Mouse (Mus musculus): ENCODE results near the gene Isca1.

The Isca1 gene

DNA sequence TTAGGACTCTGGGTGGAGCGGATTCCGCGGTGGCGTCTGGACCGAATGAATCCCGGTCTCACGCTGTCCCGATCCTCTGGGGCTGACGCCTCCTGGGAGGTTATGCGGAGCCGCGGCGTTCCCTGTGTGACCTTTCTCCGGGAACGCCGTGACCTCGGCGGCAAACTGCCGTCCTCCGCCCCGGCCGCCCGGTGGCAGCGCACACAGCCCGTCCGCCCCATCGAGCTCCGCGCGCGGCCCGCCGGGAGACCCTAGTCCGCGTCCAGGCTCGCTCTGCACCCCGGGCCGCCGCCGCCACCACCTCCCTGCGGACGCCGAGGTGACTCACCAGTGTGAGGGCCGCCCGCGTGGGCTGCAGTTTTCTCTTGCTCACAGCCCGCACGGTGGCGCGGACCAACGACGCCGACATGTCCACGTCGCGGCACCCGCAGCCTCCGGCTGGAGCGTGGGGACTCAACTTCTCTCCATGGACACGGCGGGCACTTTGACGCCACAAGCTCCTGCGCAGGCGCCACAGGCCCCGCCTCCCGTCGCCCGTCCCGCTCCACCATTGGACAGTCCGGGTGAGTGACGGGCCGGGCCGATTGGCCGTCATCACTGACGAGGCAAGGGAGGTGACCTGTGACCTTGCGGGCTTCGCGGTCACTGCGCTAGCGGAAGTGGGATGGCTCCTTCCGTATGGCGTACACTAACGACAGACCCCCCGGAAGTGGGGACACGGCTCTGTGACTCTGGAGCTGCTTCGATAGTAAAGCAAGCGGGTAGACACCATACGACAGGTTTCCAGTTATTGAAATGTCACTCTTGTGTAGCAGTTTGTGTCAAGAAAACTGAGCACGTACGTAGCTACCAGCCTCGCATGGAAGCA lies at the start of gene Isca1:
Isca1 (minus strand) TSS at position 515 of the 868 bp plus-strand sequence.
- DNase-seq (ENCODE audit: low read depth), result peak; percentile 98

DNA sequence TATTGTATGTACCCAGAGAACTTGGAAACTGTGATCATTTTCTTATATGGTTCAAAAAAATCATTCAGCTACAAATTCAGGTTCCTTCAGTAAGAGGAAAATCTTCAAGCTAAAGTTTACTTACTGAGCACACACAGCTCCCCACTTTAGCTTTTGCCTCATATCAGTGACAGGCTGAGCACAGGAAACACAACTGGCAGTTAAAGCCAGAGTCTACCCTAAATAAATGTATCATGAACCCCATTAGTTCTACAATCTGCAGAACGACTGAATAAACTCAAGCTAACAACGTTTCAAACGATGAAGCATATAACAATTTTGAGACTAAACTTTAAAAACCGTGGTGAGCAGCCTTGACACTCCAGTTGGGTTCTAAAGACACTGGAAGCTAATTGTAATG lies 47.7 kb upstream of the Isca1 start:
- no peak for DNase-seq (ENCODE audit: low read depth)

DNA sequence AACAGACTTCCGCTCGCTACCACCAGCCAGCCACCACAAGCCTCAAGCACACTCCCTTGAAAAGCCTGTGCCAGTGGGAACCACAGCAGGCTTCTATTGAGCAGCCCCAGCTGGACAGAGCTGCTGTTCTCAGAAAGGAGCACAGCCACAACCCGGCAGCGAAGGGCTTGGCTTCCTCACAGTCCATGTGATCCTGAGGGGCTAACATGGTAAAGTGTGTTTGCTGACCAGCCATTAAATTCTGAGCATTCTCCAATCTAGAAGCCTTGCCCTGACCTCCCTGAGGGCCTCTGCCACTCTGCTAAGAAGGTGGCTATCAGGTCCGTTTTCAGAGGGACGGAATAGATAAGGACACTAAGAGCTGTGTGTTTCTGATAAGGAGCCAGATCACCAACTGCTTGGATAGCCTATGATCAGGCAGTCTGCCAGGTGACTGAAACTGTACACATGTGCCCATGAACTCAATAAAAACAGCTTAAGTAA lies 44.5 kb upstream of the Isca1 start:
- DNase-seq (ENCODE audit: low read depth), result peak; percentile 45

DNA sequence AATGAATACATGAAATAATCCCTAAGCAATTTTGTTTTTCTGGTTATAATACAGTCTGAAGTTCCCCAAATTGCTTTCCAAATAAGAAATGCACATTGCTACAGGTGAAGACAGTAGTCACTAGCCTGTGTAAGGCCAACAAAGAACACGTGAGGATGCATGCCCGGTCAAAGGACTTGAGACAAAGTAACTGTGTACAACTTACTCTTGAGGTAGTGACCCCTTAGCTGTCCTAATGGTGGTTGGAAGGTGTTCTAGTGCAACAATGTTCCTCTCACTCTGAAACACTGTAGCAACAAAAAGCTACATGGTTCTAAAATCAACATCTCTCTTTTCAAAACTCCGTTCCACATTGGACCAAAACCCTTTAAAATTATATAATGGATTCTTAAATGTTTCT lies 42.0 kb upstream of the Isca1 start:
- DNase-seq (ENCODE audit: low read depth), result no peak

DNA sequence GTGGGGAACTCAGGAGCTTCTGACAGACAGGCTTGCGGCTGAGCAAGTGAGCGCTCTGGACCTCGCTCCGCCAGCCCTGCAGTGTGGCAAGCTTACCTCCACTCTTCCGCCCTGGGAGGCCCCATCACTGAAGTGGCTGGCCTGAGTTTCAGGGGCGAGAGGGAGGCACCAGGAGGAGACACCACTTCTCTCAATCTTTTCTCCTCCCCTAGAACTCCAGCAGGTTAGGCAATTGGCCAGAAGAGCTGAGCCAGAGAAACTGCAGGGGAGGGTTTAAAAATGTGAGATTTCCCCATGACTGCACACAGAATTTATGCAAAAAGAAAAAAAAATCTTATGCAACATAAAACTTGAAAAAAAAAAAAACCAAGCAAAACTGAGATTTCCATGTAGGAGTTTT lies 31.4 kb upstream of the Isca1 start:
- DNase-seq (ENCODE audit: low read depth), result no peak

DNA sequence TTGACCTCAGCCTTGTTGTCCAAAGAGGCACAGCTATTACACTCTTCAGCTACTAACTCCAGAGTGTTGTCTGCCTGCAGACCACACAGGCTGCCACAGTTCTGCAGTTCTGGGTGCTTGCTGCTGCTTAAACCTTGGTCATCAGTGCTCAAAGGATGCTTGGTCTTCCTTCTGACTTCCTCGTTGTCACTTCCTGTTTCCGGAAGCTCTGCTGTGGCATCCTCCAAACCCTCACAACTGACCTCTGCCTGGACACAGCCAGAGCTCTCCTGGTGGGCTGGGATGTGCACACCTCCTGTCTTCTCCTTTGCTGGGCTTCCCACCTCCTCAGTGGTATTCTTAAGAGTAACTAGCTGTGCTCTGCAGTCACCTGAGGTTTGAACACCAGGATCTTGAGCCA lies 30.5 kb upstream of the Isca1 start:
- no peak for DNase-seq (ENCODE audit: low read depth)

DNA sequence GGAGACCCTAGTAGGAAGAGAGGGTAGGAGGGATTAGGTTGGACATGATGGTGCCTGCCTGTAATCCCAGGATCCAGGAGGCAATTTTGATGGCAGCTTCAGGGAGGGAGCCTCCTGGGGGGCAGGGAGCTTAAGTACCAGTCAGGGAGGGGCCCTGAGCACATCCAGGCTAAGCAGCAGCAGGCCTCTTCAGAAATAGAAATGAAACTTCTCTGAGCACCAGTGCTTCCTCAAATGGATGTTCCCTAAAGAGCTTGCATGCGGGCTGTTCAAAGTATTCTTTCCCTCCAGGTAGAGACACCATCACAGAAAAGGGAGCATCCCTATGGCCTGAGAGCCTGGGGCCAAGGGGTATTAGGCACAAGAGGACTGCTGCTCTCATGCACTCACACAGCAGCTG lies 28.7 kb upstream of the Isca1 start:
- DNase-seq (ENCODE audit: low read depth), result no peak

DNA sequence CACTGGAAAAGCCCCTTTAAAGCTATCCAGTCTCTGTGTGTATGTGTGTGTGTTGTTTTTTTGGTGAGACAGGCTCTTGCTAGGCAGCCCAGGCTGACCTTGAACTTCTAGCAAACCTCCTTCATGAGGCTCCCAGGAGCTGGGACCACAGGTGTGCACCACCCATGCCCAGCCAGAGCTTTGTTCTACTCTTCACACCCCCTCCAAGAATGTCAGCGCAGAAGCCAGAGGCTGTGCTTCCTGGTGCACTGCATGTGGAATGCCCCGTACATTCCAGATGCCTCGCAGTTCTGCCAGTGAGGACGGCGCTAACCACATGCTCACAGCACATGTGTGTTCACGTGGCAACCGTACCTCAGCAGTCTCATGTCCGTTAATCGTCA lies 26.8 kb upstream of the Isca1 start:
- DNase-seq (ENCODE audit: low read depth), result no peak

DNA sequence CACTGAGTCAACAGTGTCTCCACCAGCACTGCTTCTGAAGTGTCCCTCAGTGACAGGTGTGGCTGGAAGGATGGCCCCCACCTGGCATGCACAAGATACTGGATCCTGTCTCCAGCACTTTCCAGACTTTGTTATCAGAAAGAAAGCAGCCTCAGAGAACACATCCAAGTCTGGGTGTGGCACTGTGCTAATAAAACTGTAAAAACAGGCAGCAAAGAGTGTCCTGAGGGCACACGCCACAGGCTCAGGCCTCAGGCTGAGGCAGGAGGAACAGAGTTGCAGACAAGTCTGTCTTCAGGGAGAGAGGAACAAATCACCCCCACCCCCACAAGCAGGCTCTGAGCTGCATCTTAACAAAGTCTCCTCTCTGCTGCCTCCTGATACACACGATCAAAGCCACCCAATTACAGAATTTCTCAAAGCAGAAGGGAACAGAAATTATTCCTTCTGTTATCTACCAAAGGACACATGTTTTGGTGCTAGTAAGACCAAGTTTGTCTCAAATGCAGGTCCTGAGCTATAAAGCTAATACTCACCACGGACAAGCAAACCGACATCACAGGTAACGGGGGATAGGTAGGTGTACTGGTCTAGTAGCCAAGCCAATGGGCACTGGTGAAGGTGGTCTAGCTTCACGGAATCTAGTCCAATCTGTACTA lies 26.3 kb upstream of the Isca1 start:
- DNase-seq (ENCODE audit: low read depth), result no peak

DNA sequence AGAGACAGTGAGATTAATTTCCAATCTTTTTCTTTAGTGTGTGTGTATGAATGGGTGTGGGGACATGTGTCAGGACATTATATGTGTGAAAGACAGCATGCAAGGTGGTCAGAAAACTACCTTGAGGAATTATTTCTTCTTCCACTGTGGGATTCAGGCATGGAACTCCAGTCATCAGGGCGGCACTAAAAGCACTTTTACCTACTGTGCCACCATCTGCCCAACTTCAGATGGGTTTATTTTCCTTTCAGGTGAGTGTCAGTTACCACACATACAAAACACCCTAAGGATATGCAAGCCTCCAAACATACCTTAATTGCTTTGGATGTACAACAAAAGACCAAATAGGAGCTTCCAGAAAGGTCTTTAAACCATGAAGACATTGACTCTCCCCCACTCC lies 25.2 kb upstream of the Isca1 start:
- no peak for DNase-seq (ENCODE audit: low read depth)

DNA sequence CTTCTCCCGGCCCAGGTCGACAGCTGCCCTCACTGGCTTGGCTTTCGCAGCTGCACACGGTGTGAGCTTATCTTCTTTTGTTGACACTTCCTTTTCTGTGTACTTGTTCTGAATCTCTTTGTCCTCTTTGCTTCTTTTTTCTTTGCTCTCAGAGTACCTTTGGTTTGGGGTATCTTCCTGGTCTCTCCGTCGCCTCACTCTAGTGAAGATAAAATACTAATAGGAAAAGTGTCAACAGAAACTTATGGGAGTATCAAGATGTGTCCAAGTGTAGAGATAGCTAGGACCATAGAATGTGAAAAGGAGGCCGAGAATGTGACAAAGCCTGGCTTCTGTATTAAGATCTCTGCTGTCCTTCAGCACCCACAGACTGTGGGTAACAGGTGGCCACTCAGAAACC lies 12.5 kb upstream of the Isca1 start, which contains the start of gene Gm49354:
Gm49354 (minus strand) TSS at position 101 of the 400 bp plus-strand sequence.
- no peak for DNase-seq (ENCODE audit: low read depth)

DNA sequence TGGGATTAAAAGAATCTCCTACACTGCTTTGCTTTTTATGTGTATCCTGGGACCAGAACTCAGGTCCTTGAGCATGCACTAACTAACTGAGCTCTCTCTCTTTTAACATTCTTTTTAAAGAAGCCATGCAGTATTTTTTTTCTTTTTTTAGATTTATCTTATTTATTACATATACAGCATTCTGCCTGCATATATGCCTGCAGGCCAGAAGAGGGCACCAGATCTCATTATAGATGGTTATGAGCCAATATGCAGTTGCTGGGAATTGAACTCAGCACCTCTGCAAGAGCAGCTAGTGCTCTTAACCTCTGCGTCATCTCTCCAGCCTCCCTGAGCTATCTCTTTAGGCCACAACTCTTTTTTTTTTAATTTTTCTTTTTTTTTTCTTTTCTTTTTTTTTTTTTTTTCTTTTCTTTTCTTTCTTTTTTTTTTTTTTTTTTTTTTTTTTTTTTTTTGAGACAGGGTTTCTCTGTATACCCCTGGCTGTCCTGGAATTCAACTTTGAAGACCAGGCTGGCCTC lies 10.2 kb upstream of the Isca1 start:
- peak; percentile 28 for DNase-seq (ENCODE audit: low read depth)

DNA sequence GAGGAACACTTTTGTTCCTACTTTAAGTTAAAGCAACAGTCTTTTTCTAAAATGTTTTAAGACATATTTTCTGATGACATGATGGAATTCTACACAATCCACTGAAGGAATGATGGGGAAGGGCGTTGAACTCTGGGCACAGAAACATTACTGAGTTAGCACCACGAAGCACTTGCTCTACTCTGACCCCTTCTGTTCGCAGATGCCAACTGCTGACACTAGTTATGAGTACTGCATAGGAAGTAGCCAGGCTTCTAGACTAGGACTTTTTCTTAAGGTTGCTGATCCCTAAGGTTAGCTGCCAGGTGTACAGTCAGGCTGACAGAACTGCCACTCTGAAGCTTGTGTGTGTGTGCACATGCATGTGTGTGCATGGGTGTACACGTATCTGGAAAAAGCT lies 9.6 kb upstream of the Isca1 start:
- DNase-seq (ENCODE audit: low read depth), result peak; percentile 52

DNA sequence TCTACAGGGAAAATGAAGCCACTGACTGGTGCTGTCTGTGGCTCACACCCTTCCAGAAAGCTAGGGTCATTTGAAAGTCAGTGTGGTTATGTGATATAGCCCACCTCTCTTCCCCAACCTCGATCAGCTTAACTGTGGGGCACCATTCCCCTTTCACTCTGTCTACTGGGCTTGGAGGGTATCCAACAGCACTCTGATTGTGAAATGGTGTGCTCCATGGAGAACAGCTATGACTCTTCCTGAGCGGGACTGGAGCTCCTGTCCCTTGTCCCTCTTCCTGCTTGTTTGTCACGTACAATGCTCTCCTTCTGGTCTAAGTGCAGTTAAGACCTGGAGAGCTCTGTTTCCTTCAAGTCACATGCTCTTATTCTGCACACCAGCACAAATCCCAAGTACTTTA lies 5.6 kb upstream of the Isca1 start:
- DNase-seq (ENCODE audit: low read depth), result no peak

DNA sequence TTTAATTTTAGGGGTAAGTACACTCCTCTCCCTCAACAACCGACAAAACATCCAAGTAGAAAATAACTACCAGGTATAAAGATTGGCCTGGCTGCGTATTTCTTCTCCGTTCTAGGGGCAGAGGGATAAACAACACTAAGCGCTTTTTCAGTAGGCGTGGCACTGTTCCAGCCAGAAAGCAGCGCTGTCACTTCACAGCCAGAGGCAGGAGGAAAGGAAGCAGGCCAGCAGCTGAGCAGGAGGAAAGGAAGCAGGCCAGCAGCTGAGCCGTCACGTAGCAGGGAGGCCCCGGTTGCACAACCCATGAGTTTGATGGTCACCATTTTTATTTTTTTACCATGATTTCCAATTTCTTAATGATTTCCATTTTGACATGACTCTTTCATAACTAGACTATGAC lies 1.6 kb upstream of the Isca1 start:
- peak; percentile 92 for DNase-seq (ENCODE audit: low read depth)

DNA sequence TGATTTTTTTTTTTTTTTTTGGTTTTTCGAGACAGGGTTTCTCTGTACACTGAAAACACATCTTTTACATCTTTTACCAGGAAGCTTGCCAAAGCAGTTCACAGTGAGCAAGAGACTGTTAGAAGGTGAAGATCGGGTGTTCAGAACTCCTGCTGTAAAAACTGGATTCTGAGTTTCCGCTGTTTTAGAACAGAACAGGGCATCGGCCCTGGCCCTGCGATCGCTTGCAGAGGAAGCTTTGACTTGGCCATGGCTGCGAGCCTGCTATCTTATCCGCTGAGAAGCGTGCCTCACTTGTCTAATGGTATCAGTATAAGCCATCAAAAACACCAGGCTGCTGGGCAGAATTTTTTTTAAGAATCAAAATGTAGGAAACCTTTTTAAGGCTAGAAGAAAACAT lies 1.2 kb upstream of the Isca1 start:
- DNase-seq (ENCODE audit: low read depth), result no peak

DNA sequence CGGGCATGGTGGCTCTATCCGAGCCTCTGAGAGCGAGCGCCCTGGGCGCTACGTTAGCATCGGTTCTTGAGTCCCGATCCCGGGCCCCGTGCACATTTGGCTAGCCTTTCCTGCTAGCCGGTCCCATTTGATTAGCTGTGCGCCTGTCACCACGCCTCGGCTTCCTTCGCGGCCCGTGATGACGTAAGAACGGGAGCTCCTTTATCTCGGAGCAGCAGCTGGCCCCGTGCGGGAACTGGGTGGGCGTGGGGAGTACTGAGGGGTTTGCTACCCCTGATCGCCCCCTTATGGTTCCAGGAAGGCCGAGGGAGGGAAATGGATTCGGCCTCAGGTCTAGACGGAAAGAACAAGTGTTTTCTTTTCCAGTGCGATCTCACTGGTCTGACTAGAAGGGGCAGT lies 553 bp upstream of the Isca1 start:
- DNase-seq (ENCODE audit: low read depth), result peak; percentile 98

DNA sequence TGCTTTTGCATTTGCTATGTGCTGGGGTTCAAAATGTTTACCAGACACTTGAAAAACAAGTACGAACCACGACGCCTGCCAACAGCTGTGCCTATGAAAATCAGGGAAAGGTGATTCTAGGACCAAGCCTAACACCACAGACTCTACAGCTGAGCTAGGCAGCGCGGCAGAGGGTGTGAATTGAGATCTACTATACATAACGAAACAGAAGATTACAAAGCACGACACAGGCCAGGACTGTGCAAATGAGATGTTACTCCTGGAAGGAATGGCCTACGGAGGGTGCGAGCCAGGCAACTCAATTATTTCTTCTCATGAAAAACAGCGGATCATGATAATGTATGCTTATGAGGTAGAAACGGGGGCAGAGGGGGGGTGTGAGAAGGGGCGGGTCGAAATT lies 1.1 kb downstream of the Isca1 start:
- peak; percentile 25 for DNase-seq (ENCODE audit: low read depth)

DNA sequence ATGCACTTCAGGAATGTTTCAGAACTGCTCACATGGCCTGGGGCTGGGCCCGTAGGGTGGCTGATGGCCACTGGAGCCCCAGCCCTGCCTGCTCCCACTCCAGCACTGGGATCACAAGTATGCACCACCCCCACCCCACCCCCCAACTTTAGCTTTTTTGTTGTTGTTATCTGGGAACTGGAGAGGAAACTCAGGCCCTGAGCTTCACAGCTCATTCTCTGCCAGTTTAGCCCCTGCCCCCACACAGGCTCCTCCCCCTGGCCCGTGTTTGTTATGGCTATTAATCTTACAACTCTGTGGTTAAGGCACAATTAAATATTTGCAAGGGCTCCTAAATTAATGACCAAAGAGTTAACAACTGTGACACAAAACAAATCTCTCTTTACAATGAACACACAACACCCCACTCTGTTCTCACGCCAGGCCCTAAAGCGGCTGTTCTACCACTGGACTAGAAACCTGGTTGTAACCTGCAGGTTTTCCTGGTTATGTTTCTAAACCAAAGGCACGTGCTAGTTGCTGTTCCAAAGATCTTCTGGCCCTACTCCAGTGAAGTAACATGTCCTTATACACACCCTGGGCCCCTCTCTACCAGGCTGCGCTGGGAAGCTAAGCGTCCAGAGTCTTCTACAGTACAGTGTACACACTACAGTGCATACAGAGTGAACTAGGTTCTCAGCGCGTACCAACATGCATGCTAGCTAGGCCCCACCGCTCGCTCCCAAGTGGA lies 2.7 kb downstream of the Isca1 start:
- no peak for DNase-seq (ENCODE audit: low read depth)

DNA sequence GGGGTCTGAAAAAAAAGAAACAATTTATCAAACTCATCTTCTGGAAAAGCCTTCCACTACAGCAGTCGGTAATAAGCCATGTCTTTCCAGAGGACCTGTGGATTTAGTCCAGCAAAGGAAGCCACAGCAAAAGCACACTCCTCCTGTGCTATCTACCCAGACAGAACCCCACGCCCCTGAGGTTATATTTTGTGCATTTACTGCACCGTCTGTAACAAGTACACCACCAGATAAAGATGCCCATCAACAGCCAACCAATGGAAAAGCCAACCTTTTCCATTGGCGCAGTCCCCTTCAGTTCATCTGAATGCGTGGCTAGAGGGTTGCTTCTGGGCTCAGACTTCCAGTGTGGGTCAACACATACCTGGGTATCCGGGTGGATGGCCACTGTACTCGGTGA lies 6.8 kb downstream of the Isca1 start:
- DNase-seq (ENCODE audit: low read depth), result no peak

DNA sequence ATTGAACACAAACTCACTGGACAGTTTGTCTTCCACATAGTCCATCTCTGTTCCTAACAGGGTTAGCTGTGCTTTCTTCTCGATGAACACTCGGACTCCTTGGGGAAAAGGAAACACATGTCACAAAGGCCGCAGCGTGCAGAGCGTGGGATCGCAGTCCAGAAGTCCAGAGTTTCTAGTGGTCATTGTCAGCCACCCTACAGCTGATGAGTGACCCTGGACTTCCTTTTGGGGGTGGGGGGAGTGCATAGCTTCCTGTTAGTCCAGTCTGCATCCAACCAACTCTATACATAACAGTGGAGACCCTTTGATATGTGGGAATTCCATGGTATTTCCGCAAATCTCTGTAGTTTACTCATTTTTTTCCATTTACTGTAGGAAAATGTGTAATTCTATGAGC lies 12.7 kb downstream of the Isca1 start:
- no peak for DNase-seq (ENCODE audit: low read depth)

DNA sequence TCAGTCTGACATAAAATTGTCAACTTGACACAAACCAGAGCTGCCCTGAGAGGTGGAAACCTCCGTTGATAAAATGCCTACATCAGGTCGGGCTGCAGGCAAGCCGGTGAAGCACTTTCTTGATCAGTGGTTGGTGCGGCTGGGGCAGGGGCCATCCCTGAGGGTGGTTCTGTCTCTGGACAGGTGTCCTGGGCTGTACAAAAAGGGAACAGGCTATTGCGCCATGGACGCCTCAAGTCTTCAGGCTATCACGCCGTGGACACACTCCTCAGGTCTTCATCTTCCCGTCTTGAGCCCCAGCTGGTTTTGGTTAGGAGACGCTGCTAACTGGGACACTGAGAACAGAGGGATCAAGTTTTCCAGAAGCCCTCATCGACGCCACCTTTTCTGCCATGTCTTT lies 19.3 kb downstream of the Isca1 start:
- DNase-seq (ENCODE audit: low read depth), result no peak

DNA sequence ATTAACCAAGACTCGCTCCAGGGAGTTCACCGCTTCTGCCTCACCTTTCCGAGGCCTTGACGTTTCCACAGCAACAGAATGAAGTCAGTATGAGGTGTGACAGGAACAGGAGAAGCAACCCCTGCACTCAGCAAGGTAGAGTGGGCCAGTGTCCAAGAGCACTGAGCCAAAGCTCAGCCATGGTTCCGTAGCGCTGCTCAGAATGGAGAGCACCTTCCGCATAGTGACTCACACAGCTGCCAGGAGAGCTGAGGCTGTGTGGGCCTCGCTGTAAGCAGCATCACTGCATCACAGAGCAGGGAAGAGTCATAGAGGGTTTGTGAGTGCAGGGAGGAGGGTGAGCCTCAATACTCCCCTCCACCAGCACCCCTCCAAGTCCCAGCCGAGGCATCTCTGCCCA lies 22.9 kb downstream of the Isca1 start, which contains the start of gene 1700014D04Rik:
1700014D04Rik (minus strand) TSS at position 42 of the 400 bp plus-strand sequence.
- DNase-seq (ENCODE audit: low read depth), result no peak

Data from 416B (cell line).